Mouse (Mus musculus): ENCODE results near the gene Zfp213. TPM values are rescaled to one million over a fixed set of nuclear protein-coding genes. Genes with fewer than 3 reads are reported as not detected.
"Not testable (repeated sequence)": the region's sequence is repeated elsewhere in the genome, so short reads cannot be mapped to it uniquely, and the experiment has no call there.

Gene Zfp213
- polyA plus RNA-seq, 1 experiment: 0.26 TPM

DNA sequence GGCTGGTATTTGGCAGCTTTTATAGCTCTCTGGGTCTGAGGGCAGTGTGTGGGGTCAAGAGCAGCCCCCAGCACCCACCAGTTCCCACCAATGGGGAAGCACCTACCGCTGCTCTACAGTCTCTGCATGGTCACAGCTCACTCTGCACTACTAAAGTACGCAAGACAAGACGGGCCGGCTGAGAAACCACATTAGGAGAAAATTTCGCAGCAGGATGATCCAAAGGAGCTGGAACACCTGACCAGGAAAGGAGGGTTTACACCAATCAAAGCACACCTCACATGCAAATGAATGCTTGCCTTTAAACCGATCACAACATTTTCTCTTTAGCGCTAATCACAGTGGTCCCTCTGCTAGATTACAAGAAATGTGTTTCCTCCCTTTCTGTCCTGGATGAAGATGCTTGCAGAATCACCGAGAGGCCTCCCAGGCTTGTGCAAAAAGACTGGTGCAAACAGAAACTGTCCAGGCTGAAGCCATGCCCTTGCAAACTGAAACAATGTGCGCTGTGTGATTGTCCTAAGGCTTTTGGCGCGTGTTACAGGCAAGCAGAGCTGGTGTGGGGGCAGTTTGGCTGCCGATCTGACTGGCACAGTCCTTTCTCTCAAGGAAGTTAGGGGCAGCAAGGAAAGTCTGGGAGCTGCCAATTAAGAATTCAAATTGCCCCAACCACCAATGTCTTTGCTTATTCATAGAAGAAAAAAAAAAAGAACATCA is 21.9 kb downstream of the Zfp213 start:
- H3K36me3 ChIP-seq (ENCODE audit: control insufficient read depth): no peaks in the 10 kb centered on the region
- peaks cover 53% of the 10 kb centered on the region for H3K4me1 ChIP-seq (ENCODE audit: control insufficient read depth)
- TF ChIP-seq GATA1 (IDR thresholded peaks at IDR 0.05; ENCODE audit: low read length) (no peak), TAL1 (IDR thresholded peaks at IDR 0.05; ENCODE audit: low read length) (no peak)
- no peaks in the 10 kb centered on the region for H3K9me3 ChIP-seq (ENCODE audit: control insufficient read depth, low read length)
- peaks cover 9% of the 10 kb centered on the region for H3K27me3 ChIP-seq (ENCODE audit: control insufficient read depth)
- peak overlapping the region; percentile 18 for H3K4me3 ChIP-seq (replicated peaks)

DNA sequence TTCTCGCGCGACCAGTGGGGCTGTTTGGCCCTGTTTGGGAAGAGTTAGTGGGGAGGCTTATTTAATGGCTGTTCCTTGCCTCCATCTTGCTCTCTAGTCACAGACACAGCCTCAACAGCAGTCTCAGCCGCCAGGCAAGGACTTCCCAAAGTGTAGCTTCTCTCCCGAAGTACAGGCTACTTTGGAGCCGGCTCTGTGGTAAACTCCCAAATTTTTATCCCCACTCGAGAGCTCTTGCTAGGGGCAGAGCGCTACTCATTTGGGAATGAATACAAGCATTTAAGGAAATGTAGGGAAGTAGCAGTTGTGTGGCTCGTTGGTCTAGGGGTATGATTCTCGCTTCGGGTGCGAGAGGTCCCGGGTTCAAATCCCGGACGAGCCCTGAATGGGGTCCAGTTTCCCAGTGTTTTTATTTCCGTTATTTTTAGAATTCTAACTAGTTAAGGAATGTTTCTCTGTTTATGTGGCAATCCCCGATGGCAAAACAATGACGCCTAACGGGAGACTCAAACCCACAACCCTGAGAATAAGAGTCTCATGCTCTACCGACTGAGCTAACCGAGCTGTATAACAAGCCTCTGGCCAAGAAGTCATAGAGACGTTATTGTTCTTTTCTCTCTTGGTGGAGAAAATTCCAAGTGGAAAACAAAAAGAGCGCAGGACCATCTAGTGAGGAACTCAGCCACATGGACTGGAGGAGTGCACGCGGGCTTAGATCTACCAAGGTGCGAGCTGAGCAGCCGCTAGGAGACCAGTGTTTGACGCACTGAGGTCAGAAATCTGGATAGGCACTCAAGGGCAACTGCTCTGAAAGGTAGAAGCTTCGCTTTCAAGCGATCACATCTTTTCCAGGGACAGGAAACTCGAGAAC is 23.2 kb downstream of the Zfp213 start:
- H3K4me3 ChIP-seq (replicated peaks): peak overlapping the region; percentile 47
- H3K36me3 ChIP-seq (ENCODE audit: control insufficient read depth): no peaks in the 10 kb centered on the region
- peaks cover 46% of the 10 kb centered on the region for H3K4me1 ChIP-seq (ENCODE audit: control insufficient read depth)
- TF ChIP-seq GATA1 (IDR thresholded peaks at IDR 0.05; ENCODE audit: low read length): no peak
- H3K9me3 ChIP-seq (ENCODE audit: control insufficient read depth, low read length): no peaks in the 10 kb centered on the region
- peaks cover 12% of the 10 kb centered on the region for H3K27me3 ChIP-seq (ENCODE audit: control insufficient read depth)

DNA sequence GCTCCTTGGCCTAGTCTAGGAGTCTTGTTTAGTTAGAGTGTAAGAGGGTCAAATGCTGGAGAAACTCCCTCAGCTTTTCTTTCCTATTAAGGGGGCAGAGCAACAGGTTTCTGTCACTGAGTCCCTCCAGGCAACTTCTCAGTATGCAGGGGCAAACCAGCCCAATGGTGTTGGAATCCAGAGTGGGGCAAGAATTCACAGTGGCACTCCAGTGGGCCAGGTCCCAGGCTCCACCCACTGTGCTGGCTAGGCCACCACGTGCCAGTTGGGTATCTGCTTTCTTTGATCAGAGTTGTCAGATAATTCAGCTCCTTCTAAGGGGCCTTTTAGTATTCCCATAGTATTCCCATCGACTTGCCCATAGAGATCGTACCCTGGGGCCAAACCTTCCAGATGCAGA is 23.9 kb downstream of the Zfp213 start:
- Histone ChIP-seq H3K9me3 (ENCODE audit: control insufficient read depth, low read length) (no peaks in the 10 kb centered on the region), H3K36me3 (ENCODE audit: control insufficient read depth) (no peaks in the 10 kb centered on the region), H3K4me3 (replicated peaks) (peak overlapping the region; percentile 47), H3K4me1 (ENCODE audit: control insufficient read depth) (peaks cover 44% of the 10 kb centered on the region), H3K27me3 (ENCODE audit: control insufficient read depth) (peaks cover 12% of the 10 kb centered on the region)
- no peak for TF ChIP-seq TAL1 (IDR thresholded peaks at IDR 0.05; ENCODE audit: low read length)
- no peak for TF ChIP-seq GATA1 (IDR thresholded peaks at IDR 0.05; ENCODE audit: low read length)

DNA sequence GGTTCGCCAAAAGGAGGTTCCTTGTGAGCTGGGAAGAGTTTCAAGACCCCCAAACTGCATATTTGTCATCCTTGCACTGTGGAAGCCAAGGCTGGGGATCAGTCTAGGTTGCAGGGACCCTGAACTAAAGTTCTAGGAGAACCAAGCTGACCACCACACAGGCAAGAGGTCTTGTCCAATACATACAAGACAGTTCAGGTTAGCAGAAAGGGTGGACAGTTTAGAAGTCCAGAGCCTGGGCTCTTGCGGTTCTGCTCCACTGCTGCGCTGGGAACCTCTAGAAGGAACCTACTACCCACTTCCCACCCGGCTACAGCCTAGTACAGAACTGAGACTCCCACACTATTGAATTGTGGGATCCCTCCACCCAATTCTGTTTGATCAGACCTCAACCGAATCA is 24.4 kb downstream of the Zfp213 start:
- H3K9me3 ChIP-seq (ENCODE audit: control insufficient read depth, low read length): no peaks in the 10 kb centered on the region
- TF ChIP-seq GATA1 (IDR thresholded peaks at IDR 0.05; ENCODE audit: low read length) (no peak), TAL1 (IDR thresholded peaks at IDR 0.05; ENCODE audit: low read length) (no peak)
- peaks cover 48% of the 10 kb centered on the region for H3K4me1 ChIP-seq (ENCODE audit: control insufficient read depth)
- H3K4me3 ChIP-seq (replicated peaks): no peak overlapping the region
- no peaks in the 10 kb centered on the region for H3K36me3 ChIP-seq (ENCODE audit: control insufficient read depth)
- peaks cover 12% of the 10 kb centered on the region for H3K27me3 ChIP-seq (ENCODE audit: control insufficient read depth)

DNA sequence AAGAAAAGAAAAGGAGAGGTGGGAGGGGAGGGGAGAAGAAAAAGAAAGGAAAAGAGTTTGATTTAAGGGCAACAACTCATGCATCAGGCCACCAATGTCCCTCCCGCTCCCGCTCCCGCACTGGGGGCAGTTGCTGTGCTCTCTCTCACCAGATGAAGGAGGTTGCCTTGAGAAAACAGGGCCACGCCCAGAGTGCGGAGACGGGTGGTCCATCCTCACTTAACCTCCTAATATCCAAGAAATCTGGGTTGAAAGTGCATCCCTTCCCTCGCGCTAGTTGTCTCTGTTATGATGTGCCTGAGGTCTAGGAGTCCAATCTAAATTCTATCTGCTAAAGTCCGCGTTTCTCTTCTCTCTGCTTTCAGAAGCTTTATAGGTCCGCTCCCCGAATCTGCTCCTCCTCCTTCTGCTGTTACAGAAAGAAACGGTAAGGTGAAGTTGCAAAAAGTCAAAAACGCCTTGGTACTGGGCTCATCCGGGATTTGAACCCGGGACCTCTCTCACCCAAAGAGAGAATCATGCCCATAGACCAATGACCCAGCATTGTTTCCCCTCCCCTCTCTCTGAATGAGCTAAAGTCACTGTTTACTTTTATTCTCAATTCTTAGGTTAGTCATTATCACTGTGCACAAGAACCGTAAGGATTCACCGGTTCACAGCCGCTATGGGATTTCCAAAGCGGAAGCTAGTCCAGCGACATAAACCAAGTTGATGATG is 25.6 kb downstream of the Zfp213 start:
- Histone ChIP-seq H3K4me3 (replicated peaks) (peak overlapping the region; percentile 61), H3K9me3 (ENCODE audit: control insufficient read depth, low read length) (no peaks in the 10 kb centered on the region), H3K4me1 (ENCODE audit: control insufficient read depth) (peaks cover 54% of the 10 kb centered on the region), H3K36me3 (ENCODE audit: control insufficient read depth) (no peaks in the 10 kb centered on the region), H3K27me3 (ENCODE audit: control insufficient read depth) (peaks cover 12% of the 10 kb centered on the region)
- no peak for TF ChIP-seq GATA1 (IDR thresholded peaks at IDR 0.05; ENCODE audit: low read length)
- no peak for TF ChIP-seq TAL1 (IDR thresholded peaks at IDR 0.05; ENCODE audit: low read length)

DNA sequence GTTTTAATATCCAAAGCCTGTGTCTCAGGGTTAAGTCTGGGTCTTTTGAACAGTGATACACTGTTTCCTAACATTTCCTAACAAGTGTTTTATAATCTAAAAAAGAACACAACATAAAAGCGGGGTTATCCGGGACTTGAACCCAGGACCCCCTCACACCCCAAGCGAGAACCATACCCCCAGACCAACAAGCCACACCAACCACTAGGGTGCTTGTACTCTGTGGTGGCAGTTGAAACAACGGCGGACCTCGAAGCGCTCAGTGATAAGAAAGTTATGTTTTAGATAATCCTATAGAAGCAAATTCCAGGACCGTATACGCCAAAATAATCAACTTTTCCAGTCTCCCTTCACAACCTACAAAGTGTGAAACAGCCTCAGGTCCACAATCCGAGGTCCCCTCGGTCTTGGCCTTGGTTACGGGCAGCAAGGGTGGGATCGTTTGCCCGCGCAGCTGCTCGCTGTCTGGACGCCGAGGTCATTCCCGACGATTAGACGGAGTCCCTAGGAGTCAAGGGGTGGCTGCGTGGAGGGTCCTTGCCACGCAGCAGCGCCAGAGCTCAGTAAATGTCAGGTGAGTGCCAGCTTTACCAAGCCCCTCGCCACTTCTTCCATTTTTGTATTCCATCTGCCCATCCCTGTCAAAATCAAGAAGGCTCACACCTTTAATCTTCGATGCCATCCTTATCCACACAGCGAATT is 26.3 kb downstream of the Zfp213 start:
- H3K4me3 ChIP-seq (replicated peaks): peak overlapping the region; percentile 61
- H3K27me3 ChIP-seq (ENCODE audit: control insufficient read depth): peaks cover 12% of the 10 kb centered on the region
- H3K4me1 ChIP-seq (ENCODE audit: control insufficient read depth): peaks cover 52% of the 10 kb centered on the region
- H3K9me3 ChIP-seq (ENCODE audit: control insufficient read depth, low read length): no peaks in the 10 kb centered on the region
- H3K36me3 ChIP-seq (ENCODE audit: control insufficient read depth): no peaks in the 10 kb centered on the region
- TF ChIP-seq TAL1 (IDR thresholded peaks at IDR 0.05; ENCODE audit: low read length): no peak
- TF ChIP-seq GATA1 (IDR thresholded peaks at IDR 0.05; ENCODE audit: low read length): no peak

DNA sequence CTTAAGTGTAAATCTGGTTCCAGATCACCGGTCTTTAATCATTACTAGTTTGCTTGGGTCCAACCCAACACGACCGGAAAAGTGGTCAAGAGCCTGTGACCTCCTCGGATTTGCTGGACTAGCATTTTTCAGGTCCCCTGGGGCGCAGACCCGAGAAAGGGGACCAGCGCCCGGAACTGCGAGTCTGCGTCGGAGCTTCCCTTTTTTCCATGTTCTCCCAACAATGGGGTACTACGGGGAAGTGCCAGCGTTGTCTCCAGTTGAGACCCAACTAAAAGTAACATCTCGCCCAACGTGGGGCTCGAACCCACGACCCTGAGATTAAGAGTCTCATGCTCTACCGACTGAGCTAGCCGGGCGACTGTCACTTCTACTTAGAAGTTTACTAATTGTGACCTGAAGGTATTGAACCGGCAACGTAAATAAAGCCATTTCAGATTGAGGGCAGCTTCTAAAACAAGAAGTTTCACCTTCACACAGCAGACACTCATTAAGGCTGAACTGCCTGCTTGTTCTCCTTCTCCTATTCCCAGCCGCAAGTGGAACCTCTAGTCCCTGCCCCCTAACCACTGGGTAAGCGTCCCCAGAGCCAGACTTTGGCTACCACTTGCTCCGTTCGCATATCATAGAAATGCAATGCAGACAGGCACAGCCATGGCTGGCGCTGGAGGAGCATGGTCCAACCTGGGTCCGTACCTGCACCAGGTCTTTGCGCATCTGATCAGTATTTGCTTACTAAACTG is 28.8 kb downstream of the Zfp213 start:
- not testable (repeated sequence) for H3K36me3 ChIP-seq (ENCODE audit: control insufficient read depth); H3K9me3 ChIP-seq (ENCODE audit: control insufficient read depth, low read length)
- H3K4me1 ChIP-seq (ENCODE audit: control insufficient read depth): peaks cover 32% of the 10 kb centered on the region
- H3K4me3 ChIP-seq (replicated peaks): peak overlapping the region; percentile 33
- peaks cover 13% of the 10 kb centered on the region for H3K27me3 ChIP-seq (ENCODE audit: control insufficient read depth)

DNA sequence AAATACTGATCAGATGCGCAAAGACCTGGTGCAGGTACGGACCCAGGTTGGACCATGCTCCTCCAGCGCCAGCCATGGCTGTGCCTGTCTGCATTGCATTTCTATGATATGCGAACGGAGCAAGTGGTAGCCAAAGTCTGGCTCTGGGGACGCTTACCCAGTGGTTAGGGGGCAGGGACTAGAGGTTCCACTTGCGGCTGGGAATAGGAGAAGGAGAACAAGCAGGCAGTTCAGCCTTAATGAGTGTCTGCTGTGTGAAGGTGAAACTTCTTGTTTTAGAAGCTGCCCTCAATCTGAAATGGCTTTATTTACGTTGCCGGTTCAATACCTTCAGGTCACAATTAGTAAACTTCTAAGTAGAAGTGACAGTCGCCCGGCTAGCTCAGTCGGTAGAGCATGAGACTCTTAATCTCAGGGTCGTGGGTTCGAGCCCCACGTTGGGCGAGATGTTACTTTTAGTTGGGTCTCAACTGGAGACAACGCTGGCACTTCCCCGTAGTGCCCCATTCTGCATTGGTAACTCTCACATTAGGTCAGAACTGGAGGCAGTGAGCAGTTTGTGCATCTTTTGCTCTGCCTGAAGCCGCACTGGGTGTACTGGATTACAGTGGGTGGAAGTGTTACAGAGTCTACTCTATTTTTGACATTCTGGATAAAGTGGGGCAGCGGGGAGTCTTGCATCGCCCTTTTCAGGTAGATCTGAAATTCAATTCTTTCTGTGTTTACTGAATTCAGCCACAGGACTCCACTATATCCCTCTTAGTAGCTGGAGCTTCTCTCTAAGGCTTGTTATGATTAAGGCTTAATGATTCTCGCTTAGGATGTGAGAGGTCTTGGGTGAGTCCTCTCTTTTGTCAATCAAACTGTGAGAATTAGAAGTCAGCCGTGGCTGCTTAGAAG is 30.2 kb downstream of the Zfp213 start:
- H3K36me3 ChIP-seq (ENCODE audit: control insufficient read depth); H3K9me3 ChIP-seq (ENCODE audit: control insufficient read depth, low read length): not testable (repeated sequence)
- Histone ChIP-seq H3K4me3 (replicated peaks) (peak overlapping the region; percentile 50), H3K4me1 (ENCODE audit: control insufficient read depth) (peaks cover 28% of the 10 kb centered on the region), H3K27me3 (ENCODE audit: control insufficient read depth) (peaks cover 13% of the 10 kb centered on the region)

DNA sequence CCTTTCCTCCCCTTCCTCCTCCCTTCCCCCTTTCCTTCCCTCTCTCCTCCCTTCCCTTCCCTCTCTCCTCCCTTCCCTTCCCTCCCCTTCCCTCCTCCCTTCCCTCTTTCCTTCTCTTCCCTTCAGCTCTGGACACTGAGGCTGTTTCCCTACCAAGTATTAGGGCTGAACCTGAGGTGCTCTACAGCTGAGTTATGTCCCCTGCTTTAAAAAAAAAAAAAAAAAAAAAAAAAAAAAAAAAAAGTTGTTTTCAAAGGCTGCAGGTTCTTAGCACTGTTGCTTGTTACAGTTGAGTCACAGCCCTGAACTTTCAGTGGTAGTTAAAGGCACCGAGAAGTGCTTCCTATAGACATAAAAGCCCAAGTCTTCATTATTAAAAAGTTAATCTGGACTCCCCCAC is 32.6 kb downstream of the Zfp213 start:
- H3K9me3 ChIP-seq (ENCODE audit: control insufficient read depth, low read length); H3K4me3 ChIP-seq (replicated peaks); H3K27me3 ChIP-seq (ENCODE audit: control insufficient read depth); H3K36me3 ChIP-seq (ENCODE audit: control insufficient read depth): not testable (repeated sequence)
- peaks cover 11% of the 10 kb centered on the region for H3K4me1 ChIP-seq (ENCODE audit: control insufficient read depth)

DNA sequence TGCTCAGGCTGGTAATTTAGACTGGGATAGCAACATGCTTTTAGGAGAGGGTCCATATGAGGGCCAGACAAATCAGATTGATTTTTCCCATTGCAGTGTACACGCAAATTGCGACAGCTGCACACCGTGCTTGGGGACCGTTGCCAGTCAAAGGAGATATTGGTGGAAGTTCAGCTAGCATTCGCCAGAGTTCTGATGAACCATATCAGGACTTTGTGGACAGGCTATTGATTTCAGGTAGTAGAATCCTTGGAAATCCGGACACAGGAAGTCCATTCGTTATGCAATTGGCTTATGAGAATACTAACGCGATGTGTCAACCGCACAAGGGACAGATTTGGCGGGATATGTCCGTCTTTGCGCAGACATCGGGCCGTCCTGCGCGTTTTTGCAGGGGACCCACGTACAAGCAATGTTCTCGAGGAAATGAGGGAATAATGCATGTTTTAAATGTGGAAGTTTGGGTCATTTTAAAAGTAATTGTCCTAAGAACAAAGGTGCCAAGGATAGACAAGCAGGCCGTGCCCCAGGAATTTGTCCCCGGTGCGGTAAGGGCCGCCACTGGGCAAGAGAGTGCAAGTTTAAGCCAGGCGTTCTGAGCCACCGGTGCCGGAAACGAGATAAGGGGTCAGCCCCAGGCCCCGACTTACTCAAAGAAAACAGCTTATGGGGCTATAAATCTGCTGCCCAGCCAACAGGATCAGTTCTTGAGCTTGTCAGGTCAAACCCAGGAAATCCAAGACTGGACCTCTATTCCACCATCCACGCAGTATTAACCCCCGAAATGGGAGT is 40.9 kb downstream of the Zfp213 start:
- H3K4me3 ChIP-seq (replicated peaks); H3K27me3 ChIP-seq (ENCODE audit: control insufficient read depth); H3K4me1 ChIP-seq (ENCODE audit: control insufficient read depth); H3K36me3 ChIP-seq (ENCODE audit: control insufficient read depth); H3K9me3 ChIP-seq (ENCODE audit: control insufficient read depth, low read length): not testable (repeated sequence)

Data from erythroblast, embryonic 14.5 days (primary cell).